Mouse (Mus musculus) liver, postnatal 0 days (tissue): ENCODE data around the gene Rnf26. TPM values are rescaled to one million over a fixed set of nuclear protein-coding genes. Genes with fewer than 3 reads are reported as not detected.

ENCODE experiments used
- ATAC-seq: fragments of 200-750 bp; cut with Nextera tagmentation; 2 replicates; pipeline ENCODE4 v1.8.0; 2017; ENCODE audit warnings: mild to moderate bottlenecking, moderate library complexity
- DNase-seq: peaks from one replicate; pipeline ENCODE4 v3.0.0-alpha.2; 2016
- H3K27ac ChIP-seq: fragments of 300-500 bp; sonication (generic); 2 replicates; pipeline ENCODE4 v1.5.1; 2014; ENCODE audit warnings: antibody characterized with exemption, moderate library complexity, mild to moderate bottlenecking, low read depth
- H3K27me3 ChIP-seq: fragments of 300-500 bp; sonication (generic); 2 replicates; pipeline ENCODE4 v1.6.1; 2014; ENCODE audit warnings: low read length, control low read depth, mixed read lengths; ENCODE audit not compliant: insufficient read depth
- H3K36me3 ChIP-seq: fragments of 300-500 bp; sonication (generic); replicated peaks from 2 replicates; pipeline ENCODE4 v1.6.1; 2014; ENCODE audit warnings: mild to moderate bottlenecking, control low read depth, low read length, moderate library complexity, mixed read lengths; ENCODE audit not compliant: insufficient read depth
- H3K4me1 ChIP-seq: fragments of 300-500 bp; sonication (generic); 2 replicates; pipeline ENCODE4 v1.6.1; 2014; ENCODE audit warnings: antibody characterized with exemption, mild to moderate bottlenecking, control low read depth; ENCODE audit not compliant: insufficient read depth
- H3K4me2 ChIP-seq: fragments of 300-500 bp; sonication (generic); 2 replicates; pipeline ENCODE4 v1.6.1; 2014; ENCODE audit warnings: low read depth, mild to moderate bottlenecking, low read length, moderate library complexity, mixed read lengths
- H3K4me3 ChIP-seq: fragments of 300-500 bp; sonication (generic); 2 replicates; pipeline ENCODE4 v1.5.1; 2014; ENCODE audit warnings: low read depth, low read length
- H3K9ac ChIP-seq: fragments of 300-500 bp; sonication (generic); replicated peaks from 2 replicates; pipeline ENCODE4 v1.6.1; 2014; ENCODE audit warnings: mild to moderate bottlenecking, moderate library complexity
- H3K9me3 ChIP-seq: fragments of 300-500 bp; sonication (generic); 2 replicates; pipeline ENCODE4 v1.6.1; 2016; ENCODE audit warnings: mild to moderate bottlenecking, control low read depth, low read length, mixed read lengths
- CTCF ChIP-seq: sonication (generic); IDR thresholded peaks from 2 replicates; pipeline ENCODE4 v1.5.1; 2016; ENCODE audit warnings: antibody characterized with exemption, low read depth
- EP300 ChIP-seq: IDR thresholded peaks from 2 replicates; pipeline ENCODE4 v1.6.1; 2016; ENCODE audit warnings: antibody characterized with exemption, low read depth, mild to moderate bottlenecking
- WGBS: fragments of 180-500 bp; shearing (Covaris S2); extraction: QIAGEN DNeasy Blood & Tissue Kit; methylation state at CpG from one replicate; pipeline ENCODE4 v1.1.7; 2014; ENCODE audit not compliant: insufficient replicate concordance; 5-methylcytosine and 5-hydroxymethylcytosine counted together
- polyA plus RNA-seq: library from polyadenylated mRNA; unstranded; fragments of >200 nt; fragmentation: Nextera tagmentation; extraction: Ambion mirVana; gene quantifications from 2 replicates; pipeline ENCODE4 v1.2.1, GENCODE M21; 2015

Rnf26 gene
- polyA plus RNA-seq, 1 experiment from 2014 or later: 18.8 TPM

- H3K9me3 ChIP-seq: no peaks in the 10 kb centered on the region
- peak; percentile 97 for DNase-seq
- TF ChIP-seq CTCF: no peak
- TF ChIP-seq EP300: no peak
- ATAC-seq: peak; percentile 91
- under 1% methylated on average over 52 of the region's 62 CpGs for WGBS
- peaks cover 14% of the 10 kb centered on the region; the same call in 1 of the 2 replicates for H3K27me3 ChIP-seq
- H3K27ac ChIP-seq: no peak overlapping the region
- no peaks in the 10 kb centered on the region for H3K36me3 ChIP-seq
- peak overlapping the region; percentile 61 for H3K4me3 ChIP-seq
- H3K4me2 ChIP-seq: peak overlapping the region; percentile 95
- H3K4me1 ChIP-seq: peaks cover 47% of the 10 kb centered on the region
- H3K9ac ChIP-seq: peak overlapping the region; percentile 61
Observed at GRCm38 (mm10) chr9:44084659-44085229, 28.6 kb downstream of the Rnf26 start.

- H3K4me2 ChIP-seq: peak overlapping the region; percentile 95
- H3K9me3 ChIP-seq: no peaks in the 10 kb centered on the region
- peaks cover 14% of the 10 kb centered on the region; the same call in 1 of the 2 replicates for H3K27me3 ChIP-seq
- WGBS: 1% methylated on average over 14 of the region's 14 CpGs
- TF ChIP-seq CTCF: no peak
- TF ChIP-seq EP300: no peak
- no peaks in the 10 kb centered on the region for H3K36me3 ChIP-seq
- H3K27ac ChIP-seq: no peak overlapping the region
- peak overlapping the region; percentile 61 for H3K4me3 ChIP-seq
- no peak overlapping the region; the same call in 1 of the 2 replicates for H3K9ac ChIP-seq
- peaks cover 47% of the 10 kb centered on the region for H3K4me1 ChIP-seq
- DNase-seq (no peak), ATAC-seq (no peak)
Observed at GRCm38 (mm10) chr9:44084236-44084635, 29.1 kb downstream of the Rnf26 start.

- DNase-seq: no peak
- peaks cover 14% of the 10 kb centered on the region; the same call in 1 of the 2 replicates for H3K27me3 ChIP-seq
- TF ChIP-seq EP300 (no peak), CTCF (no peak)
- peak overlapping the region; percentile 95 for H3K4me2 ChIP-seq
- peaks cover 52% of the 10 kb centered on the region for H3K4me1 ChIP-seq
- H3K4me3 ChIP-seq: peak overlapping the region; percentile 61
- no peak overlapping the region for H3K27ac ChIP-seq
- H3K9ac ChIP-seq: no peak overlapping the region
- 8% methylated on average over 23 of the region's 23 CpGs for WGBS
- no peaks in the 10 kb centered on the region for H3K9me3 ChIP-seq
- H3K36me3 ChIP-seq: no peaks in the 10 kb centered on the region
- no peak for ATAC-seq
Observed at GRCm38 (mm10) chr9:44083392-44084121, 29.8 kb downstream of the Rnf26 start.

GRCm38 (mm10) chr9:44082266-44082665 is 31.1 kb downstream of the Rnf26 start:
- DNase-seq (no peak), ATAC-seq (no peak)
- Histone ChIP-seq H3K9ac (no peak overlapping the region), H3K4me3 (no peak overlapping the region), H3K27ac (no peak overlapping the region), H3K4me1 (peaks cover 40% of the 10 kb centered on the region), H3K36me3 (no peaks in the 10 kb centered on the region), H3K9me3 (no peaks in the 10 kb centered on the region), H3K27me3 (peaks cover 14% of the 10 kb centered on the region; the same call in 1 of the 2 replicates), H3K4me2 (no peak overlapping the region)
- WGBS: 87% methylated on average over 5 of the region's 5 CpGs
- TF ChIP-seq EP300 (no peak), CTCF (no peak)

GRCm38 (mm10) chr9:44081581-44081980 is 31.7 kb downstream of the Rnf26 start:
- peaks cover 14% of the 10 kb centered on the region; the same call in 1 of the 2 replicates for H3K27me3 ChIP-seq
- H3K4me2 ChIP-seq: no peak overlapping the region
- H3K9ac ChIP-seq: no peak overlapping the region
- DNase-seq: no peak
- TF ChIP-seq CTCF: no peak
- no peak for TF ChIP-seq EP300
- 61% methylated on average over 5 of the region's 5 CpGs for WGBS
- no peak for ATAC-seq
- no peak overlapping the region for H3K4me3 ChIP-seq
- peaks cover 37% of the 10 kb centered on the region for H3K4me1 ChIP-seq
- no peaks in the 10 kb centered on the region for H3K36me3 ChIP-seq
- no peak overlapping the region for H3K27ac ChIP-seq
- no peaks in the 10 kb centered on the region for H3K9me3 ChIP-seq

- Histone ChIP-seq H3K4me2 (no peak overlapping the region), H3K27me3 (peaks cover 13% of the 10 kb centered on the region; the same call in 1 of the 2 replicates), H3K9ac (no peak overlapping the region), H3K4me3 (no peak overlapping the region), H3K27ac (no peak overlapping the region), H3K9me3 (no peaks in the 10 kb centered on the region), H3K36me3 (no peaks in the 10 kb centered on the region), H3K4me1 (peaks cover 34% of the 10 kb centered on the region)
- TF ChIP-seq CTCF: no peak
- TF ChIP-seq EP300: no peak
- 79% methylated on average over 5 of the region's 5 CpGs for WGBS
- DNase-seq (no peak), ATAC-seq (no peak)
Observed at GRCm38 (mm10) chr9:44080953-44081352, 32.4 kb downstream of the Rnf26 start.
